Mouse (Mus musculus) midbrain, embryonic 11.5 days (tissue): ENCODE measurements at regions not wholly inside any gene's neighbourhood (a gene's known extent, or its start where the extent isn't known, plus 50 kb on each side); places are given as distances from the start of the nearest gene placed in this dataset.
"Not testable (repeated sequence)": the region's sequence is repeated elsewhere in the genome, so short reads cannot be mapped to it uniquely, and the experiment has no call there.

Experiments
- ATAC-seq: fragments of 200-750 bp; cut with Nextera tagmentation; 2 replicates; pipeline ENCODE4 v1.8.0; 2017; ENCODE audit warnings: moderate TSS enrichment, moderate library complexity; ENCODE audit not compliant: low FRiP score
- DNase-seq: peaks from one replicate; pipeline ENCODE4 v3.0.0; 2015; ENCODE audit warnings: low spot score; ENCODE audit errors: missing footprints
- H3K27ac ChIP-seq: fragments of 300-500 bp; sonication (generic); 2 replicates; pipeline ENCODE4 v1.5.1; 2014; ENCODE audit warnings: low read depth, low read length
- H3K27me3 ChIP-seq: fragments of 300-500 bp; sonication (generic); 2 replicates; pipeline ENCODE4 v1.6.1; 2014; ENCODE audit warnings: mild to moderate bottlenecking, low read length, moderate library complexity, mixed read lengths; ENCODE audit not compliant: control insufficient read depth, insufficient read depth
- H3K36me3 ChIP-seq: fragments of 300-500 bp; sonication (generic); 2 replicates; pipeline ENCODE4 v1.6.1; 2014; ENCODE audit warnings: mild to moderate bottlenecking, low read length, moderate library complexity, mixed read lengths; ENCODE audit not compliant: control insufficient read depth, insufficient read depth
- H3K4me1 ChIP-seq: fragments of 300-500 bp; sonication (generic); 2 replicates; pipeline ENCODE4 v1.6.1; 2014; ENCODE audit warnings: low read length; ENCODE audit not compliant: control insufficient read depth, insufficient read depth
- H3K4me2 ChIP-seq: fragments of 300-500 bp; sonication (generic); 2 replicates; pipeline ENCODE4 v1.6.1; 2014; ENCODE audit warnings: mild to moderate bottlenecking, moderate library complexity
- H3K4me3 ChIP-seq: fragments of 300-500 bp; sonication (generic); 2 replicates; pipeline ENCODE4 v1.5.1; 2014; ENCODE audit warnings: low read depth, low read length
- H3K9ac ChIP-seq: fragments of 300-500 bp; sonication (generic); 2 replicates; pipeline ENCODE4 v1.6.1; 2014; ENCODE audit warnings: low read length
- H3K9me3 ChIP-seq: fragments of 300-500 bp; sonication (generic); 2 replicates; pipeline ENCODE4 v1.6.1; 2016; ENCODE audit warnings: low read length; ENCODE audit not compliant: control insufficient read depth
- WGBS: fragments of 180-500 bp; shearing (Covaris S2); extraction: QIAGEN DNeasy Blood & Tissue Kit; methylation state at CpG from one replicate; pipeline ENCODE4 v1.1.7; 2014; 5-methylcytosine and 5-hydroxymethylcytosine counted together

GRCm38 (mm10) chr9:86103607-86104006 is 261.4 kb downstream of the Tpbg start:
- DNase-seq, result no peak
- H3K4me2 ChIP-seq, result no peak overlapping the region
- 79% methylated on average over 3 of the region's 3 CpGs for WGBS

GRCm38 (mm10) chr9:86104664-86105063 is 262.5 kb downstream of the Tpbg start:
- Histone ChIP-seq H3K9me3 (no peaks in the 10 kb centered on the region), H3K9ac (no peak overlapping the region), H3K27me3 (no peaks in the 10 kb centered on the region), H3K36me3 (no peaks in the 10 kb centered on the region), H3K4me1 (no peaks in the 10 kb centered on the region), H3K4me3 (no peak overlapping the region), H3K4me2 (no peak overlapping the region), H3K27ac (no peak overlapping the region)
- DNase-seq (no peak), ATAC-seq (no peak)
- WGBS, result 89% methylated on average over 3 of the region's 3 CpGs

More at GRCm38 (mm10) chr9:86103607-86104006, 261.4 kb downstream of the Tpbg start:
- H3K4me3 ChIP-seq, result no peak overlapping the region
- no peak for ATAC-seq
- H3K9ac ChIP-seq, result no peak overlapping the region
- H3K36me3 ChIP-seq, result no peaks in the 10 kb centered on the region
- H3K9me3 ChIP-seq, result no peaks in the 10 kb centered on the region
- no peak overlapping the region for H3K27ac ChIP-seq
- no peaks in the 10 kb centered on the region for H3K4me1 ChIP-seq
- H3K27me3 ChIP-seq, result no peaks in the 10 kb centered on the region

DNA sequence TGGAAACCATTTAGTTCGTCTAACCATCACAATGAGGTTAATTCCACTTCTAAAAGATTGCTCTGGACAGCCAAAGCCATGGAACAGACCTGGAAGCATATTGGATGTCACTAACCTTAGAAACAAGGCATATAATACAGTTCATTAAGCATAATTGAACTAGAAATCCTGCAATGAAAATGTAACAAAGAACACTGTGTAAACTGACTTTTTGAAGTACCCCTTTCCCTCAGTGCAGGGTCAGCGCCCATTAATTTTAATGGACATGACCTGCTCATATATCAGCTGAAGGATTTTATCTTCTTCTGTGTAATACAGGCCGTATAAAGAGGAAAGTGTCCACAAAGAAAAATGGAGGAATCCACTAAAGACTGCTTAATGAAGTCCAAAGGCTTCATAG is 263.7 kb downstream of the Tpbg start:
- Histone ChIP-seq H3K4me3 (no peak overlapping the region), H3K4me2 (no peak overlapping the region), H3K27ac (no peak overlapping the region), H3K9ac (no peak overlapping the region), H3K27me3 (no peaks in the 10 kb centered on the region), H3K36me3 (no peaks in the 10 kb centered on the region), H3K4me1 (no peaks in the 10 kb centered on the region), H3K9me3 (no peaks in the 10 kb centered on the region)
- WGBS, result 80% methylated on average over 3 of the region's 3 CpGs
- DNase-seq, result no peak
- ATAC-seq, result no peak

- Histone ChIP-seq H3K4me1 (no peaks in the 10 kb centered on the region), H3K27ac (no peak overlapping the region), H3K9me3 (no peaks in the 10 kb centered on the region), H3K27me3 (no peaks in the 10 kb centered on the region), H3K4me2 (no peak overlapping the region), H3K4me3 (no peak overlapping the region), H3K36me3 (no peaks in the 10 kb centered on the region), H3K9ac (no peak overlapping the region)
- WGBS, result 76% methylated on average over 1 of the region's 1 CpGs
- ATAC-seq (no peak), DNase-seq (no peak)
These were observed 267.7 kb downstream of the Tpbg start for GRCm38 (mm10) chr9:86109906-86110305.

DNA sequence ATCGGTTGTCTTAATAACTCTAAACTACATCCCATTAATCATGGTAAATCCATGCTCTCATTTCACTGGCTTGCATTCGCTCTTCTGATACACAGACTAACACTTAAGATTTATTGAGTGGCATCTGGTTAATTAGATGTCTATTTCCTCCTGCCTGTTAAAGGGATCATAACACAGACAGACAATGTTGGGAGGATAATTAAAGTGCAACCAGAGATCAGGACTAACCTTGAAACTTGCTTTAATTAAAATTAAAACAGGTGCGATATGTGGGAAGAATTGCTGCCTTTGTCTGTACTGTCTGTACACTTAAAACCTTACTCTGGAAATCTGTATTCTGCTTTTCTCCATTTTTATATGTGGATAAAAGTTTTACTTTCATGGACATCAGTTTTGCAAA is 277.2 kb downstream of the Tpbg start:
- 96% methylated on average over 3 of the region's 3 CpGs for WGBS
- ATAC-seq, result no peak
- H3K4me1 ChIP-seq, result no peaks in the 10 kb centered on the region

GRCm38 (mm10) chr9:86135617-86136016 is 293.4 kb downstream of the Tpbg start:
- not testable (repeated sequence) for H3K4me1 ChIP-seq, DNase-seq, H3K4me2 ChIP-seq, H3K9ac ChIP-seq, H3K36me3 ChIP-seq, ATAC-seq, H3K27ac ChIP-seq, H3K9me3 ChIP-seq, H3K4me3 ChIP-seq, H3K27me3 ChIP-seq
- WGBS, result 53% methylated on average over 1 of the region's 1 CpGs

More for the DNA sequence above, 277.2 kb downstream of the Tpbg start:
- DNase-seq, result no peak
- Histone ChIP-seq H3K9me3 (no peaks in the 10 kb centered on the region), H3K4me3 (no peak overlapping the region), H3K27ac (no peak overlapping the region), H3K9ac (no peak overlapping the region), H3K27me3 (no peaks in the 10 kb centered on the region), H3K36me3 (no peaks in the 10 kb centered on the region), H3K4me2 (no peak overlapping the region)

DNA sequence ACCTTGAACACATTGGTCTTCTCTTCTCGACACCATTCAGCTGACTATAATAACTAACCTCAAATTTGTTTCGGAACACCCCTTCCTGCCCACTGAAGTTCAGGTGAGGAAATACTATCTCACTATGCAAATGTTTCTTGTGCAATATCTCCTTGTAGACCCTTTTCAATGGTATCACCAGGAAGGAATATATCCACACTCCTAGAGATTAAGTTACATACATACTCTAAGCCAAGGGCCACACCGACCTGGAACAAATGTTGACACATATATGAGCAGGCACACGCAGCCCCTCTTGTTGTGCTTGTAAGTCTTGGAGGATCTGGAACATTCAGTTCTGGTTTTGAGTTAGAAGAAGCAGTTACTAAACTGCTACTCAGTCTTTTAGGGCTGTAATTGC is 303.7 kb downstream of the Tpbg start:
- WGBS, result 96% methylated on average over 4 of the region's 4 CpGs
- no peak overlapping the region for H3K4me3 ChIP-seq
- no peak overlapping the region for H3K4me2 ChIP-seq
- H3K27ac ChIP-seq, result no peak overlapping the region
- H3K9me3 ChIP-seq, result no peaks in the 10 kb centered on the region
- ATAC-seq (no peak), DNase-seq (no peak)
- no peaks in the 10 kb centered on the region for H3K4me1 ChIP-seq
- no peaks in the 10 kb centered on the region for H3K27me3 ChIP-seq
- no peaks in the 10 kb centered on the region for H3K36me3 ChIP-seq
- no peak overlapping the region for H3K9ac ChIP-seq

DNA sequence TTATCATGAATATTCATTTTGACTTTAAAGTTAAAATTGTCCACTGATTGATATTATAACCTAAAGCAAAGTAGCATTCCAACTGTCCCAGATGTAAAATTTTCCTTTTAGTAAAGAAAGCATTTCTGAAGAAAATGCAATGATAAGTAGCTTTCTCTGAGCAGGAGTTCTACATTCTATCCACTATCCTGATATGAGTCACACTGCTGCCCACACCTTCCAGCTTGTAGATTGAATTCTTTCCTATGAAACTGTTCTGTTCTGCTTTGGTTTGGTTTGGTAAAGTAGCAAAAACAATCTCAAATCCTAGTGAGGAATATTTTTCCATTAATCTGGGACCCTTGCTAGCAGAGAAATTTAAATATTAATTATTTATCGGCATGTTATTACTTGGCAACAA is 304.4 kb downstream of the Ube2cbp start:
- no peak overlapping the region for H3K4me3 ChIP-seq
- ATAC-seq, result no peak
- H3K9ac ChIP-seq, result no peak overlapping the region
- no peaks in the 10 kb centered on the region for H3K4me1 ChIP-seq
- H3K36me3 ChIP-seq, result no peaks in the 10 kb centered on the region
- H3K27me3 ChIP-seq, result no peaks in the 10 kb centered on the region
- H3K27ac ChIP-seq, result no peak overlapping the region
- no peak overlapping the region for H3K4me2 ChIP-seq
- no peaks in the 10 kb centered on the region for H3K9me3 ChIP-seq
- DNase-seq, result no peak
- WGBS, result 98% methylated on average over 1 of the region's 1 CpGs

- ATAC-seq (no peak), DNase-seq (no peak)
- H3K9ac ChIP-seq, result no peak overlapping the region; the same call in 1 of the 2 replicates
- H3K4me3 ChIP-seq, result no peak overlapping the region
- no peaks in the 10 kb centered on the region for H3K27me3 ChIP-seq
- 57% methylated on average over 3 of the region's 3 CpGs for WGBS
- no peaks in the 10 kb centered on the region for H3K36me3 ChIP-seq
- no peaks in the 10 kb centered on the region for H3K9me3 ChIP-seq
- H3K4me1 ChIP-seq, result peaks cover 4% of the 10 kb centered on the region
- no peak overlapping the region for H3K27ac ChIP-seq
- no peak overlapping the region for H3K4me2 ChIP-seq
These were observed 298.2 kb downstream of the Ube2cbp start for GRCm38 (mm10) chr9:86166362-86167067.
